Mouse (Mus musculus): ENCODE measurements around the gene Ahcy.

DNA sequence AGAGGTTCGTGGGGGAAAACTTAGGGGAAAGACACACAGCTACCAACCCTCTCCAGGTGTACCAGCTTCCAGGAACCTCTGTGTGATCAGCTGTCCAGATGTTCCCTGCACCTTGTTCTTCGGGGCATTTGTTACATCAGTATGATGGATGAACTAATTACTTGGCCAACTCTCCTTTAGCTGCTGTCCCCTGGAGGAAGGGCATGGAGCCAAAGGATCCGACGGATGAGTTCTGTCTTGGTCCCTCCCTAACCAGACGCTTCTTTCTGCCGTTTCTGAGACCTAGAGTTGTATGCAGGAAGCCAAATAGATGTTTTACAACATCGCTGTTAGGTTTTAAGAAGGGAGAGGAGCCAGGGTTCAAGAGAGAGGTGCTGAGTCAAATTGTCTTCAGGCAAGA is 43.5 kb downstream of the Ahcy start:
- no peak for TF ChIP-seq EP300 (IDR thresholded peaks at IDR 0.05)
- TF ChIP-seq CTCF (IDR thresholded peaks at IDR 0.05), result no peak
